Mouse (Mus musculus): ENCODE data around the gene Cdkn3. TPM values are rescaled to one million over a fixed set of nuclear protein-coding genes. Genes with fewer than 3 reads are reported as not detected.
"Not testable (repeated sequence)": the region's sequence is repeated elsewhere in the genome, so short reads cannot be mapped to it uniquely, and the experiment has no call there.

Cdkn3 gene
- total RNA-seq, 2 experiments from 2014 or later, result 0.56 to 0.81 TPM

DNA sequence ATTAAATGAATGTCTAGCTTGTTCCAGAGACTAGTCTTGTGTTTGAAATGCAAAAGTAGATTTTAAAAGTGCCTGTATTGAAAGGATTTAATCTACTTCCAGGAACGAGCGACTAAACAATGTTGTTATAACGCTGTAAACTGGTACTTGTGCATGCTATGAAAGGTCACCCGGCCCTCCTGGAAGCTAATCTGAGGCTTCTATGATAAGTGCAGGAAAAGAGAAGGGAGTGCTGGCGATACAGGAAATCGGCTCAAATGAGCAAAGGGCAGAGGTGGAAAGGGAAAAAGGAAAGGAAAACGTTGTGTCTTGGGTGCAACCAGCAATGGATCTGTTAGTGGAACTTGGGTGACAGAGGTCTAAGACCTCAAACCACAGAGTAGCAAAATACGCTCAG is 28.2 kb downstream of the Cdkn3 start:
- Histone ChIP-seq H3K4me3 (peak overlapping the region; percentile 88), H3K27ac (peak overlapping the region; percentile 96)
- no peak for DNase-seq (ENCODE audit: low spot score in 2 of 2)
- no peak for TF ChIP-seq CTCF (conservative IDR thresholded peaks at IDR 0.05)

DNA sequence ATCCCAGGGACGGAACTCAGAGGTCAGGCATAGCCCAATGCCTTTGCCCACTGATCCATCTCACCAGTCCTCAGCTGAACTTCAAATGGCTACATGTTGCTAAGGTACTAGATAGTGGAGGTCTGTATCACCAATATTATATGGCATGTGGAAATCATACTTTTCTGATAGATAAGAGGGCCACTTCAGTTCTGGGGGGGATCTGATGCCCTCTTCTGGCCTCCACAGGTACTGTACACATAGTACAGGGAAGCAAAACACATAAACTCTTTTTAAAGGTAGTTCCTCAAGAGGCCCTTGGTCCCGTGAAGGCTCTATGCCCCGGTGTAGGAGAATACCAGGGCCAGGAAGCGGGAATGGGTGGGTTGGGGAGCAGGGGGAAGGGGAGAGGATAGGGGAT is 30.0 kb downstream of the Cdkn3 start:
- no peak overlapping the region for H3K27ac ChIP-seq
- peak; percentile 62 for TF ChIP-seq CTCF (conservative IDR thresholded peaks at IDR 0.05)
- DNase-seq (ENCODE audit: low spot score in 2 of 2), result no peak
- H3K4me3 ChIP-seq, result no peak overlapping the region

- TF ChIP-seq CTCF (conservative IDR thresholded peaks at IDR 0.05), result no peak
- H3K4me3 ChIP-seq, result no peak overlapping the region
- DNase-seq (ENCODE audit: low spot score in 2 of 2), result no peak
- H3K27ac ChIP-seq, result no peak overlapping the region
These were observed 30.4 kb downstream of the Cdkn3 start for GRCm38 (mm10) chr14:46790723-46791122.

- H3K27ac ChIP-seq, result no peak overlapping the region
- no peak for DNase-seq (ENCODE audit: low spot score in 2 of 2)
- TF ChIP-seq CTCF (conservative IDR thresholded peaks at IDR 0.05), result no peak
- no peak overlapping the region for H3K4me3 ChIP-seq
These were observed 33.8 kb downstream of the Cdkn3 start for GRCm38 (mm10) chr14:46794157-46794556.

DNA sequence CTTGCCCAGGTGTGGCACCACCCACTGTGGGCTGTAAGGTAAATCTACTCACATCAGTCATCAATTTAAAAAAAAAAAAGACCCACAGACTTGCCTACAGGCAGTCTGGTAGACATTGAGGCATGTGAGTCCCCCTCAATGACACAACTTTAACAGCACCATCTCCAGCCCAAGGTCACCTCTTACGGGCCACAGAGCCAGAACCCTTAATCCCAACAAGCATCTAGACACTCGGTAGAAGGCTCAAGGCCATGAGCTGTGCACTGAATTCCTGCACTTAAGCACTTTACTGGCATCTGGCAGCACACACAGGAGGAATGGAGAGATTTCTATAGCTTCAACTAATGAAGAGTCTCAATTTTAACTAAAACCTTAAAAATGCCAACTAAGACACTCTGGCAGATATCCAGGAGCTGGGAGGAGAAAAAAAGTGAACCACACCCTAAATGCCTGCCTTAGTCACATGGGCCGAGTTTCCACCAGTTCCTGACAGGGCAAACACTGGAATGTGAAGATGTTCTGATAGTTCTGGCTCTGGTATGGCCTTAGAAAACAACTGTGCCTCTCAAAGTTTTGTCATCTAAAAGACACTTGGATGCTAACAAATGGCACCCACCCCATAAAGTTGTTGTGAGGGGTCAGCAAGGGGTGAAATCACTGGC is 40.5 kb downstream of the Cdkn3 start:
- Histone ChIP-seq H3K4me3 (no peak overlapping the region), H3K27ac (no peak overlapping the region)
- no peak for DNase-seq (ENCODE audit: low spot score in 2 of 2)
- TF ChIP-seq CTCF (conservative IDR thresholded peaks at IDR 0.05), result no peak

- no peak for TF ChIP-seq CTCF (conservative IDR thresholded peaks at IDR 0.05)
- H3K27ac ChIP-seq, result no peak overlapping the region
- DNase-seq (ENCODE audit: low spot score in 2 of 2), result no peak
- H3K4me3 ChIP-seq, result no peak overlapping the region
These were observed 42.9 kb downstream of the Cdkn3 start for GRCm38 (mm10) chr14:46803259-46803658.

DNA sequence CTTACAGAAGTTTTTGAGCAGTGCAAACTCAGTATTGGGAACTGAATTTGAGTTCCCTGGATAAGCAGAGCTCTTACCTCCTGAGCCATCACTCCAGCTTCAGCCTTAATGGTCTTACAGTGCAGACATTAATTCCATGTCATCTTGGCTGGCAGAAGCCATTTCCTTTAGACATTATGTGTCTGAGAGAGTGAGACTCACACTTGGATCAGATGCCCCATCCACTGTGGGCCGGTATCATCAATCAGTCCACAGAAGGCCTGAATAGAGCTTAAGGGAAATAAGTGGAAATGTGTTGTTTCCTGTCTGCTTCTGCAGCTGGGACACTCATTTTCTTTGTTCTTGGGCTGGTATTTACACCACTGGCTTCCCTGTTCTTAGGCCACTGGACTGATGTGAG is 43.5 kb downstream of the Cdkn3 start:
- no peak for TF ChIP-seq CTCF (conservative IDR thresholded peaks at IDR 0.05)
- Histone ChIP-seq H3K4me3 (no peak overlapping the region), H3K27ac (no peak overlapping the region)
- no peak for DNase-seq (ENCODE audit: low spot score in 2 of 2)

DNA sequence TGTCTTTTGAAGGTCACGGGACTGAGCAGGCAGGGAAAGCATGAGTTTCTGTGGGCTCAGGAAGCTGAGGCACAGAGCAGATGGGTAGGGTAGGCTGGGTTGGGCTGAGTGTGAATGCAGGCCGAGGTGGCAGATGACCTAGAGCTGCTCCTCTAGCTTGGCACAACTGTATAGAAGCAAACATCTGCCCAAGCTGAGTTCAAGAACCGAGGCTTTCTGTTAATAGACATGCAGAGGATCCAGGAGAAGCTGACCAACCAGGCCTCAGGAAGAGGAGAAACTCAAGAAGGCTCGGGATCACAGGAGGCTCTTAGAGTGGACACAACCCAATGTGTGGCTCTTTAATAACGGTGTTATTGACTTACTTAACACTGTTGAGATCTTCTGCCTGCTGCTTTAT is 45.8 kb downstream of the Cdkn3 start:
- H3K4me3 ChIP-seq, result no peak overlapping the region
- TF ChIP-seq CTCF (conservative IDR thresholded peaks at IDR 0.05), result no peak

GRCm38 (mm10) chr14:46807927-46808326 is 47.6 kb downstream of the Cdkn3 start:
- Histone ChIP-seq H3K27ac (no peak overlapping the region), H3K4me3 (no peak overlapping the region)
- no peak for DNase-seq (ENCODE audit: low spot score in 2 of 2)
- TF ChIP-seq CTCF (conservative IDR thresholded peaks at IDR 0.05), result no peak

More for the DNA sequence above, 45.8 kb downstream of the Cdkn3 start:
- H3K27ac ChIP-seq, result no peak overlapping the region
- DNase-seq (ENCODE audit: low spot score in 2 of 2), result no peak

DNA sequence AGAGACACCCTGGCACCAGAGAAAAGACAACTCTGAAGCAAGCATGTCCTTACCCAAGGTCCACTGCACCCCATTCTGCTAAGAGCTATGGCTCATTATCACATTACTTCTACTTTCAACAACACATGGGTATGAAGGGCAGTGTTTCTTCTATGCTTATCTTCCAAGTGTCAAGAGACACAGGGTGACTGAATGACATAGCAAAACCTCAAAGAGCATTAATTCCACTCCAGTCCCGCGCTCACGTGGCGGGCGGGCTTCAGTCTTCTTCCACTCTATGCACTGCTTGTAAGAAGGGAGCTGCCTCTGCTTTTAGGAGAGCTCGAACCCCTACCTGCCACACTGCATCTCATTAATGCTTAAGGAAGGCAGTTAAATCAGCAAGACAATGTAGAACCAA is 55.3 kb downstream of the Cdkn3 start:
- no peak overlapping the region for H3K4me3 ChIP-seq
- no peak for TF ChIP-seq CTCF (conservative IDR thresholded peaks at IDR 0.05)
- H3K27ac ChIP-seq, result no peak overlapping the region
- DNase-seq (ENCODE audit: low spot score in 2 of 2), result no peak

DNA sequence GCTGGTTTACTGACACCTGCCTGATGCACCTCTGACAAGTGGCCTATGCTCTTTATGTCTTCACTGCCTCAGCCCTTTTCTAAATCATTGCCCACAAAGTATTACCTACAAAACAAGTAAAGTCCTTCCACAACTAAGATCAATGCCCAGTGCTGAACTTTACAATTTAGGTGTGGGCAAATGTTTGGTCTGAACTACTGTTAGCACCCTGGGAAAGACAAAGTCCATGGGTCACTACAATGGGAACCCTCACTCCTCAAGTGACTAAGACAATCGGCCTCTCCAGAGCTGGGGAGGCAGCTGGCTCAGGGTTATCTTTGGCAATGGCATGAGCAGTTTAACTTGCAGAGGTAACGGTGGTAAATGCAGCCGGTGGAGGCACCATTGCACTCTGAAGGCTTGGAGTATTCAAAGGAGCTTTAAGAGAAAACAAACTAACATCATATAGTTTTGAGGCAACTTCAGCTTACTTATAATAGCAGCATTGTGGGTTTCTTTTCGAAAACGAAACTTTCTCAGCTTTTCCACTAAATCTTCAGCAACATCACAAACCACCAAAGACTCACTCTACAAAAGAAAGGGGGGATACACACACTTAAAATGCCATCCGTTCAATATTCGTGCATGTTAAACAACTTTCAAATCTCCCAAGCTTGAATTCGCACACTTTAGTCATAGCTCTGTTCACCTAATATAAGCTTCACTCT is 56.7 kb downstream of the Cdkn3 start:
- no peak for DNase-seq (ENCODE audit: low spot score in 2 of 2)
- no peak overlapping the region for H3K27ac ChIP-seq
- no peak overlapping the region for H3K4me3 ChIP-seq
- TF ChIP-seq CTCF (conservative IDR thresholded peaks at IDR 0.05), result no peak

- DNase-seq (ENCODE audit: low spot score in 2 of 2), result no peak
- no peak overlapping the region for H3K27ac ChIP-seq
These were observed 58.4 kb downstream of the Cdkn3 start for GRCm38 (mm10) chr14:46818743-46819142.

DNA sequence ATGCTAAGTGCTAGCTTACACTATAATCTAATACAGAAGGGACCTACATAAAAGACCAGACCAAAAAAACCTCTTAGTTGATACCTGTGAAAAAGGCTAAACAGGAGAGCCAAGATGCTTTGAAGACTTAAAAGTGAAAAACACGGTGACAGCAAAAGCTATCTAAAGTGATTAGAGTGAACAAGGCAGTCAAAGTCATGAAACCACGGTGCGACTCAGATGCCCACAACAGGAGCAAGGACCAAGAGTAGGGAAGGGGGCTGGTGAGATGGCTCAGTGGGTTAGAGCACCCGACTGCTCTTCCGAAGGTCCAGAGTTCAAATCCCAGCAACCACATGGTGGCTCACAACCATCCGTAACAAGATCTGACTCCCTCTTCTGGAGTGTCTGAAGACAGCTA is 59.6 kb downstream of the Cdkn3 start:
- DNase-seq (ENCODE audit: low spot score in 2 of 2); H3K4me3 ChIP-seq: not testable (repeated sequence)

More at GRCm38 (mm10) chr14:46818743-46819142, 58.4 kb downstream of the Cdkn3 start:
- no peak overlapping the region for H3K4me3 ChIP-seq
- no peak for TF ChIP-seq CTCF (conservative IDR thresholded peaks at IDR 0.05)

More for the DNA sequence above, 59.6 kb downstream of the Cdkn3 start:
- not testable (repeated sequence) for H3K27ac ChIP-seq

Other genes with a start within 250 kb of the Cdkn3 start
- 10 to 100 TPM; 70.1 to 79.6 TPM for gene Cnih1, start 27.9 kb downstream of the Cdkn3 start, total RNA-seq (2021)
- gene Gmfb, start 61.7 kb downstream of the Cdkn3 start, total RNA-seq (2021), result 100 to 1,000 TPM; 146 to 161 TPM
- gene Cgrrf1, start 71.6 kb downstream of the Cdkn3 start, total RNA-seq (2021), result 10 to 100 TPM; 19.2 to 21.1 TPM
- 10 to 100 TPM; 11.2 to 14.4 TPM for gene Samd4, start 122.3 kb downstream of the Cdkn3 start, total RNA-seq (2021)